Comparison of ENCODE assay signal across 10 mouse cellular contexts in genomic region chr5:96221298-96221697, GRCm38 (mm10). TPM values are rescaled to one million over a fixed set of nuclear protein-coding genes. Genes with fewer than 3 reads are reported as not detected.
DNase-seq lines count a peak whose midpoint lies in the region; ATAC-seq lines count a peak whose summit lies in the region.
"Had no signal": no experiment of that assay in that cellular context is flagged by ENCODE, and none has a peak within 500 bp of the region (broad histone marks: within the 10 kb centered on the region; RNA-seq: fewer than 3 reads in every experiment).

No protein-coding gene starts in this region.

- peak overlapping the region; percentile 58 for H3K27ac ChIP-seq in liver, embryonic 16.5 days (ENCODE audit: low read length)
- no peak overlapping the region for H3K27ac ChIP-seq in midbrain, embryonic 16.5 days (ENCODE audit: low read length)
- H3K27ac ChIP-seq: heart, embryonic 13.5 days had no signal

- no peak overlapping the region for H3K4me3 ChIP-seq in liver, embryonic 16.5 days (ENCODE audit: low read depth, low read length)
- H3K4me3 ChIP-seq in midbrain, embryonic 16.5 days (ENCODE audit: low read depth, low read length): no peak overlapping the region
- H3K4me3 ChIP-seq: heart, embryonic 13.5 days had no signal

- no peak overlapping the region for H3K9ac ChIP-seq in liver, embryonic 16.5 days (ENCODE audit: low read depth, low read length)
- H3K9ac ChIP-seq in midbrain, embryonic 16.5 days (ENCODE audit: low read depth, low read length): no peak overlapping the region
- H3K9ac ChIP-seq: heart, embryonic 13.5 days had no signal

- H3K36me3 ChIP-seq in liver, embryonic 16.5 days (ENCODE audit: control insufficient read depth, insufficient read depth): no peaks in the 10 kb centered on the region; the same call in 1 of the 2 replicates
- H3K36me3 ChIP-seq in midbrain, embryonic 16.5 days (ENCODE audit: control insufficient read depth, insufficient read depth, low read length): peaks cover under 1% of the 10 kb centered on the region; the same call in 1 of the 2 replicates

- no peak for ATAC-seq in liver, embryonic 16.5 days (ENCODE audit: low read depth)
- no peak for ATAC-seq in midbrain, embryonic 16.5 days
- ATAC-seq: inflammation-experienced regulatory T-cells, adult 6 months had no signal

- no peaks in the 10 kb centered on the region for H3K27me3 ChIP-seq in liver, embryonic 16.5 days (ENCODE audit: control insufficient read depth, insufficient read depth, low read depth, low read length)
- no peaks in the 10 kb centered on the region for H3K27me3 ChIP-seq in midbrain, embryonic 16.5 days (ENCODE audit: control insufficient read depth, insufficient read depth, low read depth, low read length)
- H3K27me3 ChIP-seq: heart, embryonic 13.5 days had no signal

- H3K4me2 ChIP-seq in liver, embryonic 16.5 days (ENCODE audit: low read depth, low read length): peak overlapping the region; percentile 22; the same call in 1 of the 2 replicates
- no peak overlapping the region for H3K4me2 ChIP-seq in midbrain, embryonic 16.5 days (ENCODE audit: low read length)
- H3K4me2 ChIP-seq: heart, embryonic 13.5 days had no signal

- WGBS in liver, embryonic 16.5 days (ENCODE audit: insufficient replicate concordance): 19% methylated on average over 1 of the region's 1 CpGs
- 100% methylated on average over 1 of the region's 1 CpGs for WGBS in midbrain, embryonic 16.5 days

- no peaks in the 10 kb centered on the region for H3K9me3 ChIP-seq in liver, embryonic 16.5 days (replicated peaks; ENCODE audit: control insufficient read depth, low read length)
- H3K9me3 ChIP-seq in midbrain, embryonic 16.5 days (replicated peaks; ENCODE audit: control insufficient read depth, low read length, poor library complexity, severe bottlenecking): no peaks in the 10 kb centered on the region
- H3K9me3 ChIP-seq: heart, embryonic 13.5 days had no signal

- H3K4me1 ChIP-seq in liver, embryonic 16.5 days (ENCODE audit: control insufficient read depth, low read depth, low read length): peaks cover 13% of the 10 kb centered on the region
- H3K4me1 ChIP-seq in midbrain, embryonic 16.5 days (ENCODE audit: control insufficient read depth, insufficient read depth, low read length): 0 out of 2 replicates have a peak, but pooled peaks cover 3% of the 10 kb centered on the region

- DNase-seq in cerebellum, adult 11-12 months: peak; percentile 18
- no peak for DNase-seq in cerebellum, postnatal 4 days (ENCODE audit: low spot score in 2 of 2)
- DNase-seq in thymus, postnatal 0 days (ENCODE audit: low spot score): peak; percentile 33
- no peak for DNase-seq in thymus, postnatal 36 days
- no peak for DNase-seq in gastrocnemius, adult 8-10 months (ENCODE audit: low spot score in 2 of 2)
- DNase-seq in retina, postnatal 1 day: no peak

RNA-seq across cellular contexts. Expression of gene Mrpl1, which starts 12.0 kb away (rescaled TPM):
- polyA plus RNA-seq in thymus, postnatal 0 days (2015; fragmentation: Nextera tagmentation; extraction: Ambion mirVana): 26.4 and 29.1 TPM in 2 replicates
- polyA plus RNA-seq in liver, embryonic 16.5 days (2015; fragmentation: Nextera tagmentation; extraction: Ambion mirVana): 14.0 and 14.8 TPM in 2 replicates
- 15.2 and 16.5 TPM in 2 replicates for polyA plus RNA-seq in midbrain, embryonic 16.5 days (2015; fragmentation: Nextera tagmentation; extraction: Ambion mirVana)
- total RNA-seq in gastrocnemius, adult 8-10 months (2022): 10 to 100 TPM; 21.1 to 25.7 (median 22.2) TPM

RNA-seq across cellular contexts. Expression of gene Cnot6l, which starts 57.3 kb away (rescaled TPM):
- 72.0 and 89.7 TPM in 2 replicates for polyA plus RNA-seq in thymus, postnatal 0 days (2015; fragmentation: Nextera tagmentation; extraction: Ambion mirVana)
- polyA plus RNA-seq in liver, embryonic 16.5 days (2015; fragmentation: Nextera tagmentation; extraction: Ambion mirVana): 4.6 and 4.9 TPM in 2 replicates
- 12.1 and 15.3 TPM in 2 replicates for polyA plus RNA-seq in midbrain, embryonic 16.5 days (2015; fragmentation: Nextera tagmentation; extraction: Ambion mirVana)
- total RNA-seq in gastrocnemius, adult 8-10 months (2022): 10 to 100 TPM; 22.9 to 31.7 (median 27.7) TPM

Comparison
In these comparisons a context has a peak if more than half of its experiments do, and no peak if none do; other contexts are left out.
1. DNase-seq: peak in cerebellum, adult 11-12 months (single experiment) and thymus, postnatal 0 days (single experiment); none in cerebellum, postnatal 4 days (0 of 2), thymus, postnatal 36 days (0 of 2), gastrocnemius, adult 8-10 months (0 of 2) and retina, postnatal 1 day (single experiment).